Comparison of ENCODE assay signal across 21 mouse cellular contexts in the genomic region with DNA sequence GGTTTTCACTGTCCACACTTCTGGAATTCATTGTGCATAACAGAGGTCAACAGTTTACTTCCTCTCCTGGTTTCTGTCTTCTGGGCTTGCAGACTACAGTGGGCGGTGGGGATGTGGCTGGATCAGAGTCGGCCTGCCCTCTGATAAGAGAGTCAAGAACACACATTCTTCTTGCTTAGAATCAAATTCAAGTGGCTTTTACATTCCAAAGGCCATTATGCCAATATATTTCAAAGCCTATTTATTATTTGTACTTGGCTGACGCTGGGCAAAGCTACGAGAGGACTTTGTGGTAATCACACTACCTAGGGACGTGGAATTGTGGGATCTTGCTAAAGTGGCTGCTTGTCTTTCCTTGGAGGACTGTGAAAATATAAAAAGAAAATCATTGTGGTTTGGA.
DNase-seq lines count a peak whose midpoint lies in the region; TF ChIP-seq lines count a peak whose summit lies in the region.
"Had no signal": no experiment of that assay in that cellular context is flagged by ENCODE, and none has a peak within 500 bp of the region (broad histone marks: within the 10 kb centered on the region; RNA-seq: fewer than 3 reads in every experiment).

No protein-coding gene starts in this region.

- WGBS in lung, adult 2 months = 49% methylated on average over 5 of the region's 5 CpGs

- no peak for TF ChIP-seq CTCF in lung, adult 2 months (IDR thresholded peaks at IDR 0.05; ENCODE audit: insufficient read depth, low read length)

- H3K4me3 ChIP-seq in lung, adult 2 months (replicated peaks; ENCODE audit: extremely low read depth, low read depth, low read length) = no peak overlapping the region
- H3K4me3 ChIP-seq: forebrain, embryonic 13.5 days; liver, embryonic 15.5 days; midbrain, embryonic 10.5 days; midbrain, embryonic 15.5 days; neural tube, embryonic 15.5 days; stomach, embryonic 15.5 days had no signal

- DNase-seq in embryo, embryonic 10 days (ENCODE audit: low spot score) = peak; percentile 12
- no peak for DNase-seq in embryo, embryonic 9.5 days (ENCODE audit: extremely low spot score)
- DNase-seq in lung, adult 18-20 months = peak; percentile 22 to 62
- no peak for DNase-seq in lung, adult 2 months
- peak; percentile 54 for DNase-seq in lung, postnatal 25 days (ENCODE audit: low spot score)
- DNase-seq in layer of hippocampus, postnatal 25 days (ENCODE audit: extremely low spot score in 1 of 2, low spot score in 1 of 2) = no peak
- DNase-seq in cerebellum, adult 8-10 months = no peak
- DNase-seq: adrenal gland, adult 8-10 months; cerebellum, adult 11 months; cerebellum, adult 9-11 months; gastrocnemius, postnatal 14 days; heart, adult 18-20 months; heart, postnatal 14 days; kidney, adult 18-20 months; right cerebral cortex, postnatal 14 days had no signal

- H3K4me1 ChIP-seq in lung, adult 2 months (ENCODE audit: control insufficient read depth, insufficient read depth, low read length) = peaks cover 4% of the 10 kb centered on the region
- H3K4me1 ChIP-seq: forebrain, embryonic 13.5 days; liver, embryonic 15.5 days; midbrain, embryonic 10.5 days; midbrain, embryonic 15.5 days; neural tube, embryonic 15.5 days; stomach, embryonic 15.5 days had no signal

- no peak for TF ChIP-seq POLR2A in lung, adult 2 months (IDR thresholded peaks at IDR 0.05; ENCODE audit: borderline replicate concordance, extremely low read depth, low read depth, low read length)

Comparison
In these comparisons a context has a peak if more than half of its experiments do, and no peak if none do; other contexts are left out.
1. DNase-seq: peak in embryo, embryonic 10 days (single experiment), lung, adult 18-20 months (2 of 2) and lung, postnatal 25 days (single experiment); none in embryo, embryonic 9.5 days (single experiment), lung, adult 2 months (single experiment), layer of hippocampus, postnatal 25 days (0 of 2) and cerebellum, adult 8-10 months (single experiment).